Mouse (Mus musculus): ENCODE results near the gene Kdm5a. TPM values are rescaled to one million over a fixed set of nuclear protein-coding genes. Genes with fewer than 3 reads are reported as not detected.

Gene Kdm5a
- polyA plus RNA-seq, 1 experiment from 2014 or later = 32.7 TPM

GRCm38 (mm10) chr6:120466609-120467329 is 102.8 kb downstream of the Kdm5a start:
- H3K4me3 ChIP-seq (ENCODE audit: low read depth, low read length) = no peak overlapping the region
- no peak overlapping the region for H3K9ac ChIP-seq (replicated peaks; ENCODE audit: low read depth)
- H3K4me2 ChIP-seq (replicated peaks; ENCODE audit: low read depth, low read length) = no peak overlapping the region
- ATAC-seq (no peak), DNase-seq (ENCODE audit: low spot score) (peak; percentile 29)
- H3K36me3 ChIP-seq (ENCODE audit: insufficient read depth, low read length) = no peaks in the 10 kb centered on the region
- H3K27ac ChIP-seq (ENCODE audit: low read length) = no peak overlapping the region
- H3K9me3 ChIP-seq (ENCODE audit: low read length) = no peaks in the 10 kb centered on the region
- TF ChIP-seq CTCF (IDR thresholded peaks at IDR 0.05) = no peak
- TF ChIP-seq EP300 (IDR thresholded peaks at IDR 0.05) = no peak
- 0 out of 2 replicates have a peak, but pooled peaks cover 3% of the 10 kb centered on the region for H3K27me3 ChIP-seq (replicated peaks; ENCODE audit: insufficient read depth, low read length)
- 0 out of 2 replicates have a peak, but pooled peaks cover 8% of the 10 kb centered on the region for H3K4me1 ChIP-seq (ENCODE audit: insufficient read depth, low read depth, low read length)
- 77% methylated on average over 10 of the region's 10 CpGs for WGBS

DNA sequence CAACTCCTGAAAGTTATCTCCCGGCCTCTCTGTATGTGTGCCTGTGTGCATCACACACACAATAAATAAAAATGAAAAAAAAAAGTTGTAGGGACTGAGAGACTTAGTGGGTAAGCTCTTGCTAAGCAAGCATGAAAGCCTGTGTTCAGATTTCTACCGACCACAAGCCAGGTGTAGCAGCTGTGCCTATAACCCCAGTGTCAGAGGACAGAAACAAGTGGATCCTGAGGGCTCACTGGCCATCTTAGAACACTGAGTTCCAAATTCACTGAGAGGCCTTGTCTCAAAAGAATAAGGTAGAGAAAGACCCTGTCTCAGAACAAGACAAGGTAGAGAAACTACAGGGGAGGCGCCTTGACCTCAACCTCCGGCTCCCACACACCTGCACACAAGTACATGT is 104.3 kb downstream of the Kdm5a start:
- Histone ChIP-seq H3K36me3 (ENCODE audit: insufficient read depth, low read length) (no peaks in the 10 kb centered on the region), H3K27me3 (replicated peaks; ENCODE audit: insufficient read depth, low read length) (no peaks in the 10 kb centered on the region), H3K9ac (replicated peaks; ENCODE audit: low read depth) (no peak overlapping the region), H3K4me1 (ENCODE audit: insufficient read depth, low read depth, low read length) (0 out of 2 replicates have a peak, but pooled peaks cover 8% of the 10 kb centered on the region), H3K9me3 (ENCODE audit: low read length) (no peaks in the 10 kb centered on the region), H3K27ac (ENCODE audit: low read length) (no peak overlapping the region), H3K4me3 (ENCODE audit: low read depth, low read length) (no peak overlapping the region), H3K4me2 (replicated peaks; ENCODE audit: low read depth, low read length) (no peak overlapping the region)
- no peak for DNase-seq (ENCODE audit: low spot score)
- ATAC-seq = no peak
- 91% methylated on average over 4 of the region's 4 CpGs for WGBS
- TF ChIP-seq EP300 (IDR thresholded peaks at IDR 0.05) (no peak), CTCF (IDR thresholded peaks at IDR 0.05) (no peak)

GRCm38 (mm10) chr6:120469268-120469667 is 105.3 kb downstream of the Kdm5a start:
- DNase-seq (ENCODE audit: low spot score) (no peak), ATAC-seq (no peak)
- Histone ChIP-seq H3K4me1 (ENCODE audit: insufficient read depth, low read depth, low read length) (0 out of 2 replicates have a peak, but pooled peaks cover 1% of the 10 kb centered on the region), H3K4me2 (replicated peaks; ENCODE audit: low read depth, low read length) (no peak overlapping the region), H3K9me3 (ENCODE audit: low read length) (no peaks in the 10 kb centered on the region), H3K27ac (ENCODE audit: low read length) (no peak overlapping the region), H3K9ac (replicated peaks; ENCODE audit: low read depth) (no peak overlapping the region), H3K27me3 (replicated peaks; ENCODE audit: insufficient read depth, low read length) (no peaks in the 10 kb centered on the region), H3K4me3 (ENCODE audit: low read depth, low read length) (no peak overlapping the region), H3K36me3 (ENCODE audit: insufficient read depth, low read length) (no peaks in the 10 kb centered on the region)
- TF ChIP-seq CTCF (IDR thresholded peaks at IDR 0.05) = no peak
- no peak for TF ChIP-seq EP300 (IDR thresholded peaks at IDR 0.05)
- 68% methylated on average over 3 of the region's 3 CpGs for WGBS

DNA sequence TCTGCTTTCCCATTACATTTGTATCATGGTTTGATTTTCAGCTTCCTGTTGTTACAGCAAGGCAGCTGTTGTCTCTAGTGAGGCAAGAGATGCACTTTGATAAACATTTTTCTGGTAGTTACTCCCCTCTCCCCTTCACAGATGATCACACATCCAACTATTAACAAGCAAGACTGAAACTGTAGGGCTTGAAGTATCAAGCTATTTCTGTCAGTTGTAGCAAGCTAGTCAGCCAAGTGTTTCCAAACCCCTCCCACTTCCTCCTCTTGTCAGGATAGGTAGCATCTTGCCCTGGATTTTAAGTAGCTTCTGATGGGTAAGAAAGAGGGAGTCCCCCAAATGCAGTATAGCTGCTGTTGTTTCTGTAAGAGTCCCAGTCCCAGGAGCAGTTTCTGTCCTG is 105.8 kb downstream of the Kdm5a start:
- Histone ChIP-seq H3K9ac (replicated peaks; ENCODE audit: low read depth) (no peak overlapping the region), H3K4me2 (replicated peaks; ENCODE audit: low read depth, low read length) (no peak overlapping the region), H3K27ac (ENCODE audit: low read length) (peak overlapping the region; percentile 29; the same call in 1 of the 2 replicates), H3K36me3 (ENCODE audit: insufficient read depth, low read length) (no peaks in the 10 kb centered on the region), H3K4me3 (ENCODE audit: low read depth, low read length) (no peak overlapping the region), H3K4me1 (ENCODE audit: insufficient read depth, low read depth, low read length) (no peaks in the 10 kb centered on the region), H3K9me3 (ENCODE audit: low read length) (no peaks in the 10 kb centered on the region), H3K27me3 (replicated peaks; ENCODE audit: insufficient read depth, low read length) (no peaks in the 10 kb centered on the region)
- DNase-seq (ENCODE audit: low spot score) (peak; percentile 26), ATAC-seq (no peak)
- TF ChIP-seq CTCF (IDR thresholded peaks at IDR 0.05) = no peak
- no peak for TF ChIP-seq EP300 (IDR thresholded peaks at IDR 0.05)

DNA sequence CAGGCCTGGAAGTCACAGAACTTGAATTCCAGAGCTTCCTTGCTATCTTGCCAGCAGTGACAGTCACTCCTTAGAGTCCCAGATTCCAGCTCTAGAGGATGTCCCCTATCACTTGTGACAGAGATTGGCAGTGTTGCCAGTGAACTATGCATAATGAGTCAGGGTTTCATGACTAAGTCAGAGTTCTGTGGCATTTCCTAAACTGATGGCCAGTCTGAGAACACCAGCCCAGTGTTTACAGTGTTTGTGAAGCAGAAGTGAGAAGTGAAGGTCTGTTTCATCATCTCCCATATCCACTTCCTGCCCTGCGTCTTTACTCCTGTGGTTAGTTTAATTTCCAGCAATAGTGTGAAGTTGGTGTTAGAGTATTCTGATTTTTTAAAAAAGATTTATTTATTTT is 106.7 kb downstream of the Kdm5a start:
- Histone ChIP-seq H3K9me3 (ENCODE audit: low read length) (no peaks in the 10 kb centered on the region), H3K27me3 (replicated peaks; ENCODE audit: insufficient read depth, low read length) (no peaks in the 10 kb centered on the region), H3K4me1 (ENCODE audit: insufficient read depth, low read depth, low read length) (no peaks in the 10 kb centered on the region), H3K9ac (replicated peaks; ENCODE audit: low read depth) (no peak overlapping the region), H3K4me3 (ENCODE audit: low read depth, low read length) (no peak overlapping the region), H3K27ac (ENCODE audit: low read length) (0 out of 2 replicates have a peak overlapping the region, but pooled peaks have one; percentile 29), H3K4me2 (replicated peaks; ENCODE audit: low read depth, low read length) (no peak overlapping the region), H3K36me3 (ENCODE audit: insufficient read depth, low read length) (no peaks in the 10 kb centered on the region)
- TF ChIP-seq EP300 (IDR thresholded peaks at IDR 0.05) = no peak
- TF ChIP-seq CTCF (IDR thresholded peaks at IDR 0.05) = no peak
- ATAC-seq = peak; percentile 60
- WGBS = 46% methylated on average over 1 of the region's 1 CpGs
- peak; percentile 76 for DNase-seq (ENCODE audit: low spot score)

- 39% methylated on average over 5 of the region's 5 CpGs for WGBS
Measured at GRCm38 (mm10) chr6:120471991-120472441, 108.1 kb downstream of the Kdm5a start.

More at GRCm38 (mm10) chr6:120471991-120472441, 108.1 kb downstream of the Kdm5a start:
- Histone ChIP-seq H3K4me3 (ENCODE audit: low read depth, low read length) (no peak overlapping the region), H3K27me3 (replicated peaks; ENCODE audit: insufficient read depth, low read length) (no peaks in the 10 kb centered on the region), H3K27ac (ENCODE audit: low read length) (no peak overlapping the region), H3K9ac (replicated peaks; ENCODE audit: low read depth) (no peak overlapping the region), H3K4me1 (ENCODE audit: insufficient read depth, low read depth, low read length) (no peaks in the 10 kb centered on the region), H3K9me3 (ENCODE audit: low read length) (no peaks in the 10 kb centered on the region), H3K36me3 (ENCODE audit: insufficient read depth, low read length) (no peaks in the 10 kb centered on the region), H3K4me2 (replicated peaks; ENCODE audit: low read depth, low read length) (no peak overlapping the region)
- no peak for DNase-seq (ENCODE audit: low spot score)
- no peak for ATAC-seq
- TF ChIP-seq EP300 (IDR thresholded peaks at IDR 0.05) = no peak

Measured in lung, postnatal 0 days (tissue).